Mouse (Mus musculus) right cerebral cortex, postnatal 10 days (tissue): ENCODE measurements around the gene Ankib1.

ENCODE experiments used
- DNase-seq, 2 experiments: peaks; one replicate each; pipeline ENCODE4 v3.0.0; 2021; ENCODE audit warnings: low spot score in 2 of 2

Gene Ankib1

GRCm38 (mm10) chr5:3646991-3647707 lies 155.6 kb downstream of the Ankib1 start:
- peak; percentile 68 to 75 for DNase-seq

- no peak for DNase-seq
Observed at GRCm38 (mm10) chr5:3646539-3646938, 156.2 kb downstream of the Ankib1 start.

GRCm38 (mm10) chr5:3645326-3645725 lies 157.4 kb downstream of the Ankib1 start:
- no peak for DNase-seq

- DNase-seq, result no peak
Observed at GRCm38 (mm10) chr5:3644621-3645020, 158.1 kb downstream of the Ankib1 start.
